8 mouse cellular contexts compared by ENCODE assay signal in the genomic region with DNA sequence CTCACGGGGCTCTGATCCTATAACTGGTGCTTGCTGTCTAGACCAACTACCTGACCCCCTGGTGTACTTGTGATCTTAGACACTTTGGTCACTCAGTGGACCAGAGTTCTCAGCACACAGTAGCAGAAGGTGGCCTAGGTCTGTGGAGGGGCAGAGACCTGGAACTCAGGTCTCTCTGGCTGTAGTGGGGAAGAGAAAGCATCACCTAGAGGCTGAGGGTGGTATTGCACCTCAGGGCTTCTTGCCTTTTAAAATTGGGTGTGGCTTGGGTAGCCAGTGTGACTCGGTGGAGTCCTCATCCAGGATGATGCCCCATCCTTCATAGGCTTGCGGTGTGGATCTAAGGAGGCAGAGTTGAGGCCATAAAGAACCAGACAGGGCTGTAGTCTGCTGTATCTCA. TPM values are rescaled to one million over a fixed set of nuclear protein-coding genes. Genes with fewer than 3 reads are reported as not detected.
DNase-seq lines count a peak whose midpoint lies in the region; ATAC-seq and TF ChIP-seq lines count a peak whose summit lies in the region.

No protein-coding gene starts in this region.

- no peak overlapping the region for H3K4me3 ChIP-seq in bone marrow macrophage, adult 2 months (ENCODE audit: insufficient read depth, low read length)

- peak; percentile 67 for TF ChIP-seq CTCF in bone marrow macrophage, adult 2 months (IDR thresholded peaks at IDR 0.05; ENCODE audit: low read depth, low read length)

- no peaks in the 10 kb centered on the region for H3K4me1 ChIP-seq in bone marrow macrophage, adult 2 months (ENCODE audit: control insufficient read depth, insufficient read depth, low read length)

- peak; percentile 59 for DNase-seq in CD4-positive, CD25-positive, alpha-beta regulatory T cell, adult 2 months (ENCODE audit: low read depth, low spot score)
- DNase-seq in layer of hippocampus, postnatal 10 days (ENCODE audit: low spot score in 2 of 2): peak; percentile 28 to 40
- DNase-seq in layer of hippocampus, adult 9-11 months: no peak
- peak; percentile 57 for DNase-seq in kidney, adult 9 months
- no peak for DNase-seq in frontal cortex, postnatal 10 days (ENCODE audit: low spot score in 2 of 2)

- H3K27ac ChIP-seq in bone marrow macrophage, adult 2 months (ENCODE audit: insufficient read depth, low read depth, low read length): no peak overlapping the region

- TF ChIP-seq POLR2A in bone marrow macrophage, adult 2 months (IDR thresholded peaks at IDR 0.05; ENCODE audit: borderline replicate concordance, low read depth, low read length): no peak

- ATAC-seq in CD4-positive, CD25-positive, alpha-beta regulatory T cell, adult 4 months: no peak
- ATAC-seq in monocyte, adult 5-6 weeks (replicated peaks; ENCODE audit: insufficient number of reproducible peaks, low FRiP score, low TSS enrichment, poor library complexity, severe bottlenecking): 0 out of 2 replicates have a peak, but pooled peaks have one; percentile 47

RNA-seq across cellular contexts. Expression of a gene that starts 13.7 kb away (rescaled TPM):
- polyA plus RNA-seq in CD4-positive, CD25-positive, alpha-beta regulatory T cell, adult 4 months (2017; shearing (Covaris generic)): not detected
- total RNA-seq in layer of hippocampus, postnatal 10 days (2021): 10 to 100 TPM in 1 of 2 experiments, 1 to 10 TPM in 1; 9.9 to 10.8 TPM
- polyA plus RNA-seq in bone marrow macrophage, adult 2 months (2012; ENCODE audit: insufficient read depth, insufficient read length, missing spikeins): 1.5 and 1.9 TPM in 2 replicates
- under 0.01 to 0.10 TPM in 2 of 3 replicates, not detected in the other for total RNA-seq in monocyte, adult 5-6 weeks (2017)

Comparison
In these comparisons a context has a peak if more than half of its experiments do, and no peak if none do; other contexts are left out.
1. DNase-seq: peak in CD4-positive, CD25-positive, alpha-beta regulatory T cell, adult 2 months (single experiment), layer of hippocampus, postnatal 10 days (2 of 2) and kidney, adult 9 months (single experiment); none in layer of hippocampus, adult 9-11 months (single experiment) and frontal cortex, postnatal 10 days (0 of 2).